Mouse (Mus musculus): ENCODE results near the gene Oxct2b. TPM values are rescaled to one million over a fixed set of nuclear protein-coding genes. Genes with fewer than 3 reads are reported as not detected.
"Not testable (repeated sequence)": the region's sequence is repeated elsewhere in the genome, so short reads cannot be mapped to it uniquely, and the experiment has no call there.

Oxct2b gene
- polyA plus RNA-seq, 1 experiment from 2014 or later, result 0.18 TPM

GRCm38 (mm10) chr4:123116640-123117039, 574 bp downstream of the Oxct2b start:
- H3K27me3 ChIP-seq (replicated peaks); H3K27ac ChIP-seq; H3K36me3 ChIP-seq; H3K9me3 ChIP-seq; H3K9ac ChIP-seq; H3K4me1 ChIP-seq: not testable (repeated sequence)
- Histone ChIP-seq H3K4me2 (peak overlapping the region; percentile 60), H3K4me3 (replicated peaks) (peak overlapping the region; percentile 30)
- WGBS, result 10% methylated on average over 39 of the region's 42 CpGs
- ATAC-seq (ENCODE audit: insufficient read depth, low FRiP score, low read depth), result 0 out of 2 replicates have a peak, but pooled peaks have one; percentile 15

DNA sequence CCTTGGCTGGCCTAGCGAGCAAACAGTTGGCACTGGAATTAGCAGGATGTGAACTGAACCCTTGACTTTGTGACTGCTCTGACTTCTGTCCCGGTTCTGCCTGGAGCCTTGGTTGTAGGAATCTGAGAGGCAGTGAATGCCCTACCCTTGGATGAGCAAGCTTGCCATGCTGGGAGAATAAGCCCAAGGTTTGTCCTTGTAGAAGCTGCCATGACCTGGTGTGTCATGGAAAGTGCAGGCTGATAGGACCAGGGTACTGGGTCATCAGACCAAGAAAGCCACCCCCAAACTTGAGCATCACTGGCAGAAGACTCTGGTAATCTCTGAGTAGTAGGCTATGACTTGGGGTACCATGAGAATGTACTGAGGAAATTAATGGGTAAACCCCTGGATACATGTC, 5.2 kb downstream of the Oxct2b start:
- no peak overlapping the region for H3K4me2 ChIP-seq
- peaks cover 12% of the 10 kb centered on the region for H3K36me3 ChIP-seq
- H3K27me3 ChIP-seq (replicated peaks), result peaks cover 3% of the 10 kb centered on the region; the same call in 1 of the 2 replicates
- no peak overlapping the region for H3K4me3 ChIP-seq (replicated peaks)
- no peak overlapping the region for H3K27ac ChIP-seq
- WGBS, result 89% methylated on average over 2 of the region's 2 CpGs
- no peaks in the 10 kb centered on the region for H3K9me3 ChIP-seq
- H3K9ac ChIP-seq, result no peak overlapping the region
- no peak for ATAC-seq (ENCODE audit: insufficient read depth, low FRiP score, low read depth)
- H3K4me1 ChIP-seq, result no peaks in the 10 kb centered on the region

DNA sequence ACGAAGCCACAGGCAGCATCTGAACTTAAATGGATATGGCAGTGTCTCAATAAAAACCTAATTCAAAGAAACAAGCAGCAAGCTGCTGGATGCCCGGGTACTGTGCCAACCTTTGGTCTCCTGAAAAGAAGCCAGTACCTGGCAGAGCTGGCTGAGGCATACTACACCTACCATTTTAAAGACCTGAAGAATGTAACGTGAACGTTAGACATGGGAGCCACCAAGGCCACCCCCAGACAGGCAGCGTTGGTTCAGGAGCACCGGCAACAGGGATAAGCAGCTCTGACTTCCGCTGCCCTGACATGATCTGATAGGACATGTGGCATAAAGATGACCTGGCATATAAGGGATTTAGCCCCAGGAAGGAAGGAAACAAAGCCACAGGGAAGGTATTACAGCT, 10.6 kb downstream of the Oxct2b start:
- ATAC-seq (ENCODE audit: insufficient read depth, low FRiP score, low read depth), result no peak
- Histone ChIP-seq H3K27me3 (replicated peaks) (no peaks in the 10 kb centered on the region), H3K4me1 (no peaks in the 10 kb centered on the region), H3K4me3 (replicated peaks) (no peak overlapping the region), H3K9me3 (no peaks in the 10 kb centered on the region), H3K27ac (no peak overlapping the region), H3K9ac (no peak overlapping the region), H3K36me3 (peaks cover 38% of the 10 kb centered on the region), H3K4me2 (no peak overlapping the region)
- 96% methylated on average over 7 of the region's 7 CpGs for WGBS

- Histone ChIP-seq H3K9me3 (no peaks in the 10 kb centered on the region), H3K9ac (no peak overlapping the region), H3K27me3 (replicated peaks) (no peaks in the 10 kb centered on the region), H3K4me2 (no peak overlapping the region), H3K36me3 (peaks cover 42% of the 10 kb centered on the region), H3K27ac (no peak overlapping the region), H3K4me3 (replicated peaks) (no peak overlapping the region), H3K4me1 (no peaks in the 10 kb centered on the region)
- 88% methylated on average over 4 of the region's 4 CpGs for WGBS
- no peak for ATAC-seq (ENCODE audit: insufficient read depth, low FRiP score, low read depth)
Observed at GRCm38 (mm10) chr4:123127051-123127450, 11.0 kb downstream of the Oxct2b start.

DNA sequence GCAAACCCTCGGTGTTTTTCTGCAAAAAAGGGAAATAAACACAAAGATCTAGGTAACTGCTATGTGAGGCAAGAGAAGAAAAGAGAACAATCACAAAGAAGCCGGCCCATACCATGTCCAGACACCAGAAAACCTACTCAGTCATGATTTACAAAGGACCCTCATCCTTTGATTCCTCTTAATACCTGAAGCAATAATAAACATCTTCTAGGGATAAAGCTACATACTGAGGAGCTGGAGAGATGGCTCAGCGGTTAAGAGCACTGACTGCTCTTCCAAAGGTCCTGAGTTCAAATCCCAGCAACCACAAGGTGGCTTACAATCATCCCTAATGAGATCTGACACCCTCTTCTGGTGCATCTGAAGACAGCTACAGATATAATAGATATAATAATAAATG, 21.5 kb downstream of the Oxct2b start:
- ATAC-seq (ENCODE audit: insufficient read depth, low FRiP score, low read depth), result no peak
- no peak overlapping the region for H3K4me3 ChIP-seq (replicated peaks)
- H3K9me3 ChIP-seq, result no peaks in the 10 kb centered on the region
- H3K27me3 ChIP-seq (replicated peaks), result no peaks in the 10 kb centered on the region
- no peak overlapping the region for H3K27ac ChIP-seq
- H3K36me3 ChIP-seq, result peaks cover 30% of the 10 kb centered on the region
- 84% methylated on average over 3 of the region's 3 CpGs for WGBS
- no peak overlapping the region for H3K9ac ChIP-seq
- peaks cover 4% of the 10 kb centered on the region for H3K4me1 ChIP-seq
- no peak overlapping the region for H3K4me2 ChIP-seq

GRCm38 (mm10) chr4:123139513-123140154, 23.6 kb downstream of the Oxct2b start, which contains the start of gene Ppie:
Gene Ppie, minus strand, starts transcription at chr4:123139951.
- H3K9me3 ChIP-seq, result no peaks in the 10 kb centered on the region
- H3K4me1 ChIP-seq, result peaks cover 4% of the 10 kb centered on the region
- peaks cover 17% of the 10 kb centered on the region for H3K36me3 ChIP-seq
- peak within 1 kb of the TSS; percentile 91 for H3K27ac ChIP-seq
- peak within 1 kb of the TSS; percentile 34; the same call in 1 of the 2 replicates for H3K9ac ChIP-seq
- H3K27me3 ChIP-seq (replicated peaks), result no peaks in the 10 kb centered on the region
- H3K4me3 ChIP-seq (replicated peaks), result peak within 1 kb of the TSS; percentile 66
- peak; percentile 98 for ATAC-seq (ENCODE audit: insufficient read depth, low FRiP score, low read depth)
- peak within 1 kb of the TSS; percentile 84 for H3K4me2 ChIP-seq
- WGBS, result under 1% methylated on average over 34 of the region's 34 CpGs

DNA sequence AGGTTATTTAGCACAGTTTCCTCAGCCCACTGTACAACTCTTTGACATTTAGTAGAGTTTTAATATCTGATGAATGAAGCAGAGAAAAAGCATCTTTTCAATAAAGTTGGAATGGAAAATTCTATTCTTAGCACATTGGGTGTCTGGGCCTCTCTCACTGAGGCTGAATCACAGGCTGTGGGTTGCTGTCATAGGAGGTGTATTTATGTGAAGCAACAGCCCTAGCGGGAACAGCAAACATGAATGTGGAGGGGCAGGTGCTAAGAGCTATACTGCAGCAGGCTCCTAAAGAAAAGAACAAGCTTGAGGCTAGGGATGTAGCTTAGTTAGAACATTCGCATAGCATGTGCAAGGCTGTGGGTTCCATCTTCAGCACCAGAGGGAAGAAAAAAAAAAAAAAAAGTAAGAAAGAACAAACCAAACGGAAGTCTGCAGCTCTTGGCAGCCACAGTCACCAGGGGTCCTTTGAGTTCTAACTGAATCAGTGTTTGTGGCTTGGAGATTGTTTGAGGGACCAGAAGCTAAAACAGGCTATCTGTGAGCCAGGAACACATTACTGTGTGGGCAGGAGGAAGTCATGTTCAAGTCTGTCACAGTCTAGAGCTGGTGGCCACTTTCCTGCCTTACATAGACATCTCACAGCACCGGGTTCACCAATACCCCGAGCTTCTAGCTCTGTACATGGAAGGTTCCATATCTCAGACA, 31.5 kb downstream of the Oxct2b start:
- no peak for ATAC-seq (ENCODE audit: insufficient read depth, low FRiP score, low read depth)
- H3K36me3 ChIP-seq, result no peaks in the 10 kb centered on the region
- no peaks in the 10 kb centered on the region for H3K27me3 ChIP-seq (replicated peaks)
- 73% methylated on average over 5 of the region's 5 CpGs for WGBS
- H3K4me3 ChIP-seq (replicated peaks), result no peak overlapping the region
- no peaks in the 10 kb centered on the region for H3K4me1 ChIP-seq
- H3K9ac ChIP-seq, result no peak overlapping the region
- H3K9me3 ChIP-seq, result no peaks in the 10 kb centered on the region
- no peak overlapping the region for H3K27ac ChIP-seq
- H3K4me2 ChIP-seq, result no peak overlapping the region

DNA sequence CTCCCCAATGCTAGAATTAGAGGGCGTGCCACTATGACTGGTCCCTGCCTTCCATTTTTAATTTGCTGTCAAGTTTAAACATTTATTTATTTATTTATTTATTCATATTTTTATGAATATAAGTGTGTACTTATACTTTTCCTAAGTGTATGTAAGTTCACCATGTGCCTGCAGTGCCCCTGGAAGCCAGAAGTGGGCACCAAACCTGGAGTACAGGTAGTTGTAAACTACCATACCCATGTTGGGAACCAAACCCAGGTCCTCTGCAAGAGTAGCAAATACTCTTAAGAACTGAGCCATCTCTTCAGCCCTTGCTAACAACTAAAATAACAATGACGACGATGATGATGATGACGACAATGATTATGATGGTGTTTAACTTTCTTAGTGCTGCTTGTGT, 35.9 kb downstream of the Oxct2b start:
- 74% methylated on average over 4 of the region's 4 CpGs for WGBS
- Histone ChIP-seq H3K27ac (no peak overlapping the region), H3K4me1 (no peaks in the 10 kb centered on the region), H3K4me2 (no peak overlapping the region), H3K4me3 (replicated peaks) (no peak overlapping the region), H3K9ac (no peak overlapping the region), H3K9me3 (no peaks in the 10 kb centered on the region), H3K36me3 (no peaks in the 10 kb centered on the region), H3K27me3 (replicated peaks) (no peaks in the 10 kb centered on the region)
- ATAC-seq (ENCODE audit: insufficient read depth, low FRiP score, low read depth), result no peak

GRCm38 (mm10) chr4:123152976-123153375, 36.9 kb downstream of the Oxct2b start:
- WGBS, result 34% methylated on average over 5 of the region's 5 CpGs
- Histone ChIP-seq H3K9me3 (no peaks in the 10 kb centered on the region), H3K4me3 (replicated peaks) (no peak overlapping the region), H3K4me1 (no peaks in the 10 kb centered on the region), H3K9ac (no peak overlapping the region), H3K4me2 (no peak overlapping the region), H3K27me3 (replicated peaks) (no peaks in the 10 kb centered on the region), H3K27ac (no peak overlapping the region), H3K36me3 (no peaks in the 10 kb centered on the region)
- no peak for ATAC-seq (ENCODE audit: insufficient read depth, low FRiP score, low read depth)

- Histone ChIP-seq H3K27ac (no peak overlapping the region), H3K4me1 (no peaks in the 10 kb centered on the region), H3K9ac (no peak overlapping the region), H3K27me3 (replicated peaks) (no peaks in the 10 kb centered on the region), H3K4me2 (no peak overlapping the region), H3K4me3 (replicated peaks) (no peak overlapping the region), H3K36me3 (no peaks in the 10 kb centered on the region), H3K9me3 (no peaks in the 10 kb centered on the region)
- ATAC-seq (ENCODE audit: insufficient read depth, low FRiP score, low read depth), result no peak
- 16% methylated on average over 4 of the region's 4 CpGs for WGBS
Observed at GRCm38 (mm10) chr4:123155004-123155403, 38.9 kb downstream of the Oxct2b start.

- no peak overlapping the region for H3K9ac ChIP-seq
- no peaks in the 10 kb centered on the region for H3K36me3 ChIP-seq
- no peak overlapping the region for H3K4me3 ChIP-seq (replicated peaks)
- H3K27ac ChIP-seq, result no peak overlapping the region
- H3K4me1 ChIP-seq, result no peaks in the 10 kb centered on the region
- no peak for ATAC-seq (ENCODE audit: insufficient read depth, low FRiP score, low read depth)
- H3K27me3 ChIP-seq (replicated peaks), result no peaks in the 10 kb centered on the region
- no peaks in the 10 kb centered on the region for H3K9me3 ChIP-seq
- no peak overlapping the region for H3K4me2 ChIP-seq
- 54% methylated on average over 2 of the region's 2 CpGs for WGBS
Observed at GRCm38 (mm10) chr4:123155427-123155826, 39.4 kb downstream of the Oxct2b start.

DNA sequence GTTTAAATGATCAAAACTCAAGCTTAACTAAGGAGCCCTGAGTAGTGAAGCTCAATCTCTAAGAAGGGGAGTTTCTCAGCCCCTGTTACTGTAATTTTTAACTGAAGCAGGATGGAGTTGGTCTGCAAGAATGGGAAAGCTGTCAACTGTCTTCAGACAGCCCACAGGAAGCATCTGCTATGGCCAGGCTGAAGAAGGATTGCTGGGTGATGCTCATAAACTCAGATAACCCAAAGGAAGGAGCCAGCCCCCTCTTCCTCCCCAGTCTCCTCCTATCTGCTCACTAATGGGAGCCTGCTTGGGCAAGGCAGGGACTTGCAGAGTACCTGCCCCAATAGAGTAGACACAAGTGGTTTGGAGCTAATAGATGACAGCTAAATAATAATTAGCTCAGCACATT, 39.8 kb downstream of the Oxct2b start:
- Histone ChIP-seq H3K4me2 (no peak overlapping the region), H3K27me3 (replicated peaks) (no peaks in the 10 kb centered on the region), H3K9ac (no peak overlapping the region), H3K4me1 (no peaks in the 10 kb centered on the region), H3K9me3 (no peaks in the 10 kb centered on the region), H3K4me3 (replicated peaks) (no peak overlapping the region), H3K36me3 (no peaks in the 10 kb centered on the region), H3K27ac (no peak overlapping the region)
- ATAC-seq (ENCODE audit: insufficient read depth, low FRiP score, low read depth), result no peak

All from stomach, embryonic 15.5 days (tissue).